Mouse (Mus musculus): Measurements from ENCODE around the gene BC005624. TPM values are rescaled to one million over a fixed set of nuclear protein-coding genes. Genes with fewer than 3 reads are reported as not detected.

The BC005624 gene
- polyA plus RNA-seq (2017; shearing (Covaris generic)) = 74.9 TPM

DNA sequence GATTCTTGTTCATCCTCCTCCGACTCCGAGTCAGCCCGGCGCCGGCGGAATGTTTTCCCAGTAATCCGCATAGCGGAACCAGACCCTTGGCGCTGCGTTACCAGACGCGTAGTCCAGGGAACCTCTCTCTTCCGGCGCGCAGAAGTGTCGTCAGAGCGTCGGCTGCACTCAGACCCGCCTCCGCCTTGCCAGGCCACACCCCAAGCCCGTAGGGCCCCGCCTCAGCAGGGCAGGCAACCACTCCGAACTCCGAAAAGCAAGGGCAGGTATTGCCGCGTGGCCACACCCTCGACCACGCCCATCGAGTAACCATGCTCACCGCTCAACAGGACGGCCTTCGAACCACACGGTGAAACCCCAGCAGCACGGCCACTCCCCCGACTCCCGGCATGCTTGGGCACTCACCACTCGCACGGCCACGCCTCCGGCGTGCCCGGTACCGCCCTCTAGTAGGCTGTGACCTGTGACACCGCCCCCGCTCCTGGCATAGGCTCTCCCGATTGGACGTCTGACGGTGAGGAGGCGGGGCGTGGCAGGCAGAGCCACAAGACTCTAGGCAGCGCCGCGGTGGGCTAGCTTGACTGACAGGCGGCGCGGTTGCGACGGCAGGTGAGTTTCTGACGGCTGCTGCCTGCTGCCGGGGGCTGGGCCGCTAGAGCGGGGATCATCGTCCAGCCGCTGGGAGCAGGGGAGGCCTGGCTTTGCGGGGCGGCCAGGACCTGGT is at the start of gene BC005624, which contains the start of gene Usp20:
Gene BC005624 (minus strand): TSS at position 412 of the 724 bp plus-strand sequence.
Gene Usp20 (plus strand): TSS at position 490 of the 724 bp plus-strand sequence.

DNA sequence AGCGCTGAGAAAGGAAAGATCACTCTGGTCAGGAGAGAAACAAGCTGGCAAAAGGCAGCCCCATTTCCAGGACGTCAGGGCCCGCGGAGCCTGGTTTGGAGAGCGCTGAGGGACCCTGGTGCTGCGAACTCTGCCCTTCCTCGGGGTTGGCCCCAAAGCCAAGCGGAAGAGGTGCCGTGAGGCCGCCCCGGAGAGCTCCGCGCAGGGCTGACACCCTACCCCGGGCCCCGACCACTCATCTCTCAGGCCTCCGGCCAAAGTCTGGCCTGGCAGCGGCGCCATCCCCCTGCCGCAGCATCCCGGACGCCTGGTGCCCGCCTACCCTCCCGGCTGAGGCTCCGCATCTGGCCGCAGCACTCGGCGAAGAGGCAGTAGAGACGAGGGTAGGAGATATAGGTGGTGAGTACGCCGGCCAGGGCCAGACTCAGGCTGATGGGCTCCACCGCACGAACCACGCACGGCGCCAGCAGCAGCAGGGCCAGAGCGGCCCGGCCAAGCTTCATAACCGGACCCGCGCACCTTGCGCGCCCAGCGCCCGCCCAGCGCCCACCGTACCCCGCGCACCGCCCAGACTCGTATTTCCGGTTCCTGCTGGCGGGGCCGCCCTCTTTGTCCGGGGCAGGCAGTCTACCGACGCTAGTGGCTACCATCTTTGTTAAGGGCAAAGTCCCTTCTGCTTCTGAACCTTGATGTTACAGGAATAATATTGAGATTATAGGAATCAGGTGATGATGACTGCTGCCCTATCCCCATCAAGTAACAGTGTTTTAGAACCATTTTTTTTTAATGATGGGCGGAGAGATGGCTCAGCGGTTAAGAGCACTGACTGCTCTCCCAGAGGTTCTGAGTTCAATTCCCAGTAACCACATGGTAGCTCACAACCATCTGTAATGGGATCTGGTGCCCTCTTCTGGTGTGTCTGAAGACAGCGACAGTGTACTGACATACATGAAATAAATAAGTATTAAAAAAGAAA is 14.4 kb downstream of the BC005624 start, which contains the start of gene Tor1a:
Gene Tor1a (minus strand): TSS at position 582 of the 976 bp plus-strand sequence.

DNA sequence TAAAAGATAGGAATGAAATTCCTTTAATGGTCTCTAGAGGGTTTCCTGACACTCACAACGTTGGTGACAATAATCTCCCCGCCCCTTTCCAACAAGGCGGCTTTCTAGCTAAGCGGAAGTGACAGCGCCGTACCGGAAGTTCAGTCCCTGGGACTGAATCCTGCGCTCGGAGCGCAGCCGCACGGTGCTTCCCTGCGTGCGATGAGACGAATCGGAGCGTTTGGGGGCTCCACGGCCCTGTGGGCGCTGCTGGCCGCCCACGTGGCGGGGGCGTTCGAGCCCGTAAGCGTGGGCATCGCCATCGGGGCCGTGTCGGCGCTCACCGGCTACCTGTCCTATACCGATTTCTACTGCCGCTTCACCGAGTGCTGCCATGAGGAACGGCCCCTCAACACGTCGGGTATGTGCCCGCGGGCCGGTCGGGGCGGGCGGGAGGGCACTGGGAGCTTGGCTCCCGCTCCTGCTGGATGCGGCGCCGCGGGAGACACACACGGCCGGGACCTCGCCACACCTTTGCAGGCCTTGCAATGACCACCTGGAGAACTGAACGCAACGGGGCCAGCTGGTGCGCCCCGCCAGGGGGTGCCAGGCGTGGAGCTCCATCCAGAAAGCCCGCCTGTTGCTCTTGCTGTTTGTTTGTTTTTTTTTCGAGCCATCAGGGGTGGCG is 29.0 kb downstream of the BC005624 start, which contains the start of gene Tor1b:
Gene Tor1b (plus strand): TSS at position 136 of the 667 bp plus-strand sequence.

DNA sequence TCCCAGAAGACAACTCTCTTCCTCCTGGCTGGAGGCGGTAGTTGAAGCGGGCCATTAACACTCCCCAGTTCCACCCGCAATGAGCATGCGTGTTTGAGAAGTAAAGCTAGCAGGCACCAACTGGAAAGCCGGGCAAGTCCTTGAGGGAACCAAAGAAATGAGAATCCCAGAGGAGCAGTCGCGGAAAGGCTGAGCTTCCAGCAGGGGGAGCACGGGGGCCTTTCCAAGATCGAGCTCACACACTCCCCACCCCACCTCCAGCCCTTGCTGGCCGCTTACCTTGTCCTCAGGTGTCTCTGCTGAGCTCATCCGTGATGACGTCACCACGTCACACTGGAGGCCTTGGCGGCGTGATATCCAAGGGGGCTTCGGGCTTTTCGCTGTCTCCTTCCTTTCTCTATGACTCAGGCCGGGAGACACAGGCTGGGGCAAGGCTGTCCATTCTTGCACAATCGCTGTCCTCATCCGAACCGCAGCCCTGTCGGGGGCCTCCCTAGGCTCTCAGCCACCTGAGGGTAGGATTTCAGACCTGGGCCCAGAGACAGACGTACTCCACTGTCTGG is 52.4 kb downstream of the BC005624 start, which contains the start of gene Ptges:
Gene Ptges (minus strand): TSS at position 381 of the 563 bp plus-strand sequence.

Other genes starting within 250 kb of the BC005624 start
- 2.1 TPM for gene 1700001O22Rik, start 178.5 kb downstream of the BC005624 start, polyA plus RNA-seq (2017; shearing (Covaris generic))
- 32.3 TPM for gene Ntmt1, start 174.4 kb downstream of the BC005624 start, polyA plus RNA-seq (2017; shearing (Covaris generic))
- 53.3 TPM for gene Asb6, start 151.9 kb downstream of the BC005624 start, polyA plus RNA-seq (2017; shearing (Covaris generic))
- not detected for gene Prrx2, start 147.2 kb downstream of the BC005624 start, polyA plus RNA-seq (2017; shearing (Covaris generic))
- gene Ptges, start 52.3 kb downstream of the BC005624 start, polyA plus RNA-seq (2017; shearing (Covaris generic)) = not detected
- gene Tor1b, start 29.2 kb downstream of the BC005624 start, polyA plus RNA-seq (2017; shearing (Covaris generic)) = 32.1 TPM
- gene Tor1a, start 14.3 kb downstream of the BC005624 start, polyA plus RNA-seq (2017; shearing (Covaris generic)) = 89.6 TPM
- gene Usp20, start 78 bp upstream of the BC005624 start, polyA plus RNA-seq (2017; shearing (Covaris generic)) = 24.6 TPM
- gene Fnbp1, start 159.8 kb upstream of the BC005624 start, polyA plus RNA-seq (2017; shearing (Covaris generic)) = 116 TPM
- 50.4 TPM for gene Gpr107, start 170.1 kb upstream of the BC005624 start, polyA plus RNA-seq (2017; shearing (Covaris generic))

Data from CD4-positive, CD25-positive, alpha-beta regulatory T cell (primary cell).